Mouse (Mus musculus) Patski (cell line): ENCODE measurements around the gene Dbi. TPM values are rescaled to one million over a fixed set of nuclear protein-coding genes. Genes with fewer than 3 reads are reported as not detected.

Experiments
- ATAC-seq: fragments of 100-300 bp; one replicate; pipeline ENCODE4 v1.8.0; 2021
- CTCF ChIA-PET: fragments of 350-600 bp; sonication (Branson Sonifier 250); formaldehyde crosslinking; loops from one replicate; lab custom pipeline; 2022; ENCODE audit warnings: inconsistent platforms; lab: Charles Lee
- POLR2A ChIA-PET: fragments of 350-600 bp; sonication (Branson Sonifier 250); formaldehyde crosslinking; loops from one replicate; lab custom pipeline; 2022; ENCODE audit warnings: antibody characterized with exemption, inconsistent platforms; lab: Charles Lee
- DNase-seq: peaks from one replicate; pipeline ENCODE4 v3.0.0-alpha.2; 2011; ENCODE audit warnings: low read depth, low spot score
- H3K27me3 ChIP-seq: fragments of 371-371 bp; one replicate; pipeline ENCODE4 v1.5.1; 2021
- CTCF ChIP-seq: fragments of 100-300 bp; IDR thresholded peaks from one replicate; pipeline ENCODE4 v1.5.1; 2021
- in situ Hi-C: fragments of 300-500 bp; cut with MboI; formaldehyde crosslinking; loops from 3 replicates; pipeline ENCODE4 v1.11.1; 2018; ENCODE audit warnings: low pct_unique_long_range_greater_than_20kb, mixed read lengths
- polyA plus RNA-seq: library from polyadenylated mRNA; unstranded; gene quantifications from one replicate; pipeline ENCODE4 v1.2.3, GENCODE M21; 2021

Dbi gene
- polyA plus RNA-seq, 1 experiment from 2014 or later: 680 TPM

DNA sequence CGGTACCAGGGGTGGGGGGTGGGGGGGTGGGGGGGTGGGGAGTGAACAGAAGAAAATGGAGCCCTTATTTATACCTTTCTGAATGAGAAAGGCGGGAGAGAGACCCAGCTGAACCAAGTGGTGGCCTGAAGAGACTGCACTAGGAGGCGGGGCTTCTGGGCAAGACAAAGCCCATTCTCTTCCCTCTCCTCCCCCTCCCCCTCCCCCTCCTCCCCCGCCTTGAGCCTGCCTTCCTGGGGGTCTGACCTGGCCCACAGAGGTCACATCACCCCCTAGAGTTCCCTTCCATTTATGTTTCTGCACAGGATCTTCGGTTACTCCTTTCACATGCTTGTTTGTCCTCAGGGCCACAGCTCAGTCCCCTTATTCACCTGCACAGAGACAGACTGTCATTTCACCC is 31.7 kb downstream of the Dbi start:
- DNase-seq: no peak
- CTCF ChIA-PET: interaction anchor here (1.0 to 1.8 kb wide), 5 partner anchors 9 to 76 kb away, joined by 3 to 8 read pairs (median 4); no protein-coding TSS in a partner anchor
- in situ Hi-C loops: no loop called here
- ATAC-seq: no peak
- H3K27me3 ChIP-seq: no peaks in the 10 kb centered on the region
- TF ChIP-seq CTCF: no peak
- POLR2A ChIA-PET: interaction anchor here (0.6 to 1.4 kb wide), 2 partner anchors 15 to 75 kb away, joined by 4 to 6 read pairs; no protein-coding TSS in a partner anchor

GRCm38 (mm10) chr1:120086644-120087043 is 34.2 kb downstream of the Dbi start:
- CTCF ChIA-PET: no interaction called here
- in situ Hi-C loops: no loop called here

GRCm38 (mm10) chr1:120085696-120086095 is 35.2 kb downstream of the Dbi start:
- CTCF ChIA-PET: interaction anchor here (1.0 kb wide), 1 partner anchor 52 kb away, joined by 3 read pairs; no protein-coding TSS in a partner anchor
- H3K27me3 ChIP-seq: no peaks in the 10 kb centered on the region
- no peak for TF ChIP-seq CTCF
- POLR2A ChIA-PET: no interaction called here
- DNase-seq (no peak), ATAC-seq (no peak)
- in situ Hi-C loops: no loop called here

More at GRCm38 (mm10) chr1:120086644-120087043, 34.2 kb downstream of the Dbi start:
- H3K27me3 ChIP-seq: no peaks in the 10 kb centered on the region
- ATAC-seq: no peak
- POLR2A ChIA-PET: no interaction called here
- TF ChIP-seq CTCF: no peak
- DNase-seq: no peak

DNA sequence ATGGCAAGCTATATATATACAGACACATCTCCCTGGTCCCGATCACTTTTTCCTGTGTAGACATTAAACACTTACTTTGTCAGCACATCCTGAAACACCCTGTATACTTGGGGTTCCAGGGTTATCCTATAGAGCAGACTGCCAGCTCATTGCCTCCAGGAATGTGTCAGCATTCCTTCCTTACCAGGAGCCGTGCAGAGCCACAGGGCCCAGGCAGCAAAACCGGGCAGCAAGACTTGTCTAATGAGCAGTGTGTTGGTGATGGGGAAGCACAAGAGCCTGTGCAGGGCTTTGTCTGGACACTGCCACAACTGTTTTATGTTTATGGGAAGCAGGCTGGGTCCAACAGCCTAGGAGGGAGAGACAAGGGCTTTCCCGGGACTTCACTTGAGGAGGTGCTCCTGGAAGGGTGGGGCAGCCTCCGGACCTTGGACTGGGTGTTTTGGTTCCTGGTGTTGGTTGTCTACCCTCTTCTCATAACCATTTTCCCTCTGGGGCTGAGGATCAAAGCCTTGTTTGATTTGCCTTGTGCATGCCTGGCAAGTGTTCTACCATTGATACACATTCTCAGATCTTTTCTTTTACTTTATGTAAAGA is 36.9 kb downstream of the Dbi start:
- H3K27me3 ChIP-seq: no peaks in the 10 kb centered on the region
- ChIA-PET CTCF (no interaction called here), POLR2A (no interaction called here)
- no peak for TF ChIP-seq CTCF
- no peak for DNase-seq
- no peak for ATAC-seq
- in situ Hi-C loops: no loop called here

- ChIA-PET POLR2A (interaction anchor here (0.5 kb wide), 1 partner anchor 43 kb away, joined by 3 read pairs; no protein-coding TSS in a partner anchor), CTCF (interaction anchor here (0.9 to 1.1 kb wide), 3 partner anchors 9 to 50 kb away, joined by 3 to 4 read pairs (median 3); no protein-coding TSS in a partner anchor)
- TF ChIP-seq CTCF: no peak
- in situ Hi-C loops: no loop called here
- DNase-seq (no peak), ATAC-seq (peak; percentile 68)
- no peaks in the 10 kb centered on the region for H3K27me3 ChIP-seq
Observed at GRCm38 (mm10) chr1:120082957-120083585, 37.8 kb downstream of the Dbi start.

- POLR2A ChIA-PET: no interaction called here
- no peak for TF ChIP-seq CTCF
- CTCF ChIA-PET: no interaction called here
- no peaks in the 10 kb centered on the region for H3K27me3 ChIP-seq
- DNase-seq (no peak), ATAC-seq (peak; percentile 71)
- in situ Hi-C loops: no loop called here
Observed at GRCm38 (mm10) chr1:120080632-120081031, 40.2 kb downstream of the Dbi start.

- POLR2A ChIA-PET: no interaction called here
- in situ Hi-C loops: no loop called here
Observed at GRCm38 (mm10) chr1:120077746-120078410, 43.0 kb downstream of the Dbi start.

GRCm38 (mm10) chr1:120075507-120075906 is 45.4 kb downstream of the Dbi start:
- POLR2A ChIA-PET: interaction anchor here (1.3 kb wide), 1 partner anchor 15 kb away, joined by 4 read pairs; no protein-coding TSS in a partner anchor
- in situ Hi-C loops: no loop called here
- CTCF ChIA-PET: no interaction called here
- ATAC-seq: no peak
- no peak for DNase-seq
- TF ChIP-seq CTCF: no peak
- H3K27me3 ChIP-seq: no peaks in the 10 kb centered on the region

More at GRCm38 (mm10) chr1:120077746-120078410, 43.0 kb downstream of the Dbi start:
- CTCF ChIA-PET: no interaction called here
- no peak for TF ChIP-seq CTCF
- H3K27me3 ChIP-seq: no peaks in the 10 kb centered on the region
- no peak for DNase-seq
- ATAC-seq: no peak

DNA sequence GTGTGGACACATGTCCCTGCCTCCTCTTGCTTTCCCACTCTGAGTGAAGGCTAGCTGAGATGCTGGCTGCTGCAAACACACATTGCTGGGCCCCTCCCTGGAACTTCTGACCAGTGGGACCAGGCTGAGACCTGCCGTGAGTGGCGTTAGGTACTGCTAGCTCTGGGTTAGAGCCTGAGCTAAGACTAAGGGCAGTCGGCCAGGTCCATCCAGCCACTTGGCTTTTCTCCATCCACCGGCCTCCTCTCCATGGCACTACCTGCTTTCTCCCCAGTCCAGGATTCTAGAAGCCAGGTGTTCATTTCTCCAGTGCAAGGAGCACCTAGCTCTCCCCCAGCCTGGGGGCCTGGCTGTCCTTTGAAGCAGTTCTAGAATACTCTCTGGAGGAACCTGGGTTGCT is 45.9 kb downstream of the Dbi start:
- ChIA-PET CTCF (no interaction called here), POLR2A (interaction anchor here (1.1 to 1.3 kb wide), 3 partner anchors 13 to 14 kb away, joined by 3 to 4 read pairs (median 4); no protein-coding TSS in a partner anchor)
- in situ Hi-C loops: no loop called here
- no peak for TF ChIP-seq CTCF
- ATAC-seq: no peak
- no peaks in the 10 kb centered on the region for H3K27me3 ChIP-seq
- no peak for DNase-seq

- no peaks in the 10 kb centered on the region for H3K27me3 ChIP-seq
- ATAC-seq (peak; percentile 3), DNase-seq (no peak)
- no peak for TF ChIP-seq CTCF
- POLR2A ChIA-PET: interaction anchor here (0.5 to 1.2 kb wide), 3 partner anchors 12 to 263 kb away, joined by 3 to 5 read pairs (median 4); no protein-coding TSS in a partner anchor
- in situ Hi-C loops: no loop called here
- CTCF ChIA-PET: no interaction called here
Observed at GRCm38 (mm10) chr1:120074307-120074702, 46.6 kb downstream of the Dbi start.
